Mouse (Mus musculus) ES-Bruce4 (cell line): ENCODE measurements around the gene Rab5if. TPM values are rescaled to one million over a fixed set of nuclear protein-coding genes. Genes with fewer than 3 reads are reported as not detected.

ENCODE experiments used
- H3K27ac ChIP-seq: 2 replicates; pipeline ENCODE4 v1.5.1; 2012; ENCODE audit warnings: low read length, inconsistent platforms; ENCODE audit not compliant: insufficient read depth
- H3K27me3 ChIP-seq: 2 replicates; pipeline ENCODE4 v1.6.1; 2012; ENCODE audit warnings: mild to moderate bottlenecking, low read length, inconsistent platforms; ENCODE audit not compliant: control insufficient read depth, poor library complexity, insufficient read depth, severe bottlenecking
- H3K36me3 ChIP-seq: 2 replicates; pipeline ENCODE4 v1.6.1; 2012; ENCODE audit warnings: inconsistent platforms, mild to moderate bottlenecking, low read length, moderate library complexity; ENCODE audit not compliant: control insufficient read depth, poor library complexity, insufficient read depth, severe bottlenecking
- H3K4me1 ChIP-seq: one replicate; pipeline ENCODE4 v1.8.1; 2011; ENCODE audit warnings: low read length; ENCODE audit not compliant: control insufficient read depth, insufficient read depth
- H3K4me3 ChIP-seq: 2 replicates; pipeline ENCODE4 v1.5.1; 2011; ENCODE audit warnings: low read depth, mild to moderate bottlenecking, low read length
- H3K9ac ChIP-seq: 2 replicates; pipeline ENCODE4 v1.6.1; 2012; ENCODE audit warnings: low read depth, mild to moderate bottlenecking, inconsistent platforms; ENCODE audit not compliant: poor library complexity, severe bottlenecking
- H3K9me3 ChIP-seq: replicated peaks from 2 replicates; pipeline ENCODE4 v1.6.1; 2012; ENCODE audit warnings: mild to moderate bottlenecking, low read length, inconsistent platforms; ENCODE audit not compliant: control insufficient read depth, poor library complexity, insufficient read depth, severe bottlenecking
- CTCF ChIP-seq: IDR thresholded peaks from one replicate; pipeline ENCODE4 v1.8.1; 2011; ENCODE audit warnings: low read depth, low read length
- EP300 ChIP-seq: IDR thresholded peaks from 2 replicates; pipeline ENCODE4 v1.6.1; 2011; ENCODE audit warnings: low read depth, low read length; ENCODE audit not compliant: insufficient read depth
- POLR2A ChIP-seq: IDR thresholded peaks from one replicate; pipeline ENCODE4 v1.8.1; 2011; ENCODE audit warnings: low read length; ENCODE audit not compliant: insufficient read depth
- polyA plus RNA-seq: library from polyadenylated mRNA; stranded (reverse); fragments of >200 nt; gene quantifications from 2 replicates; pipeline ENCODE4 v1.2.4, GENCODE M21; 2011; ENCODE audit warnings: low read depth; ENCODE audit not compliant: missing spikeins, insufficient read depth, insufficient read length

Gene Rab5if
- polyA plus RNA-seq, 1 experiment, result 98.2 TPM

DNA sequence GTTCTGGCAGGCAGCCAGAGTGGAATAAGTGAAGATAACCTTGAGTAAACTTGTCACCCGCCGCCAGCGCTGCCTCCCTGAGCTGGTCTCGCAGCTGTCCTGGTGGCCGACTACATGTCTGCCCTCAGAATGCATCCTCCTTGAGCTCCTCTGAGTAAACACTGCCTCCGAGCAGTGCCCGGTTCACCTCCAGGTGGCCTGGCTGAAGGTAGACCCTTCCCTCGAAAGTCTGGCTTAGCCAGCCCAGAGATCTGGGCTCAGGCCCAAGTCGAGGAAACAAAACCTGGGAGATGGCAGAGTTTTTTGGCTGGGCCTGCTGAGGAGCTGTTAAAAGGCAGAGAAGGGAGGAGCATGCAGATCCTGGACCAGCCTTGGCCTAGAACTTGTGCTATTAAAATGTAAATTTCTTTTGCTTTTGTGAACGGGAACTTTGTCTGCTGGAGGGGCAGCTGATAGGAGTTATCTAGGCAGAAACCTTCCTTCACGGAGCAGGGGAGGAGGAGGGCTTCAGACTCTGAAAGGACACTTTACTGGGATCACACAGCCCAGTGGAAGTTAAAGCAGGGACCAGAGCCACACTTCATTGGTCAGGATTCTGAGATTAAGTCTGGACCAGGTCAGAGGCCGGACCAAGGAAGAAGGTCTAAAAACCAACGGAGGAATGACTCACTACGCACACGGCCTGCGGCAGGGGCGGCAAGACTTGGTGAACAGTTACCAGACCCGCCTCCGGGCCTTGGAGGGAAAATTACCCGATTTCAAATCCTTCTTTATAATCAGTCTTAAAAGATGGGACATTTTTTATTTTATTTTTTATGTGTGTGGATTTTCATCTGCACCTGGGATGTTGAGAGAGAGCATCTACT is 20.9 kb upstream of the Rab5if start:
- peaks cover 6% of the 10 kb centered on the region for H3K36me3 ChIP-seq
- no peaks in the 10 kb centered on the region for H3K27me3 ChIP-seq
- H3K4me3 ChIP-seq, result peak overlapping the region; percentile 69
- peak overlapping the region; percentile 93 for H3K27ac ChIP-seq
- H3K4me1 ChIP-seq, result peaks cover 4% of the 10 kb centered on the region
- peak overlapping the region; percentile 90 for H3K9ac ChIP-seq
- no peaks in the 10 kb centered on the region for H3K9me3 ChIP-seq
- no peak for TF ChIP-seq POLR2A
- TF ChIP-seq EP300, result 0 out of 2 replicates have a peak, but pooled peaks have one; percentile 7
- TF ChIP-seq CTCF, result no peak

DNA sequence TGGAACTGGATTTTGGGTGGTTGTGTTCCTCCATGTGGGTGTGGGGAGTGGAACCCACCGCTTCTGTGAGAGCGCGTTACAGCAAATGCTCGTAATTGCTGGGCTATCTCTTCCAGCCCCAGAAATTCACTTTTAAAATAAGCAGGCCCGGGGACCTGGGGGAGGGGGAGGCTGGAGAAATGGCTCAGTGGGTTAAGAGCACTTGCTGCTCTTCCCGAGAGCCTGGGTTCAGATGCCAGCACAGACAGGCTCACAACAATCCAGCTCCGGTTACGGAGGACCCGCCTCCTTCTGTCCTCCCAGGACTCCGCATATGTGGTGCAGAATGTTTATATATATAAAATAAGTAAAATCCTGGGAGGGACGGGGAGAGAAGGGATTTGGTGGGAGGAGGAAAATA is 20.2 kb upstream of the Rab5if start:
- Histone ChIP-seq H3K4me3 (peak overlapping the region; percentile 69), H3K4me1 (peaks cover 4% of the 10 kb centered on the region), H3K27me3 (no peaks in the 10 kb centered on the region), H3K27ac (peak overlapping the region; percentile 93), H3K9ac (peak overlapping the region; percentile 90), H3K36me3 (peaks cover 6% of the 10 kb centered on the region), H3K9me3 (no peaks in the 10 kb centered on the region)
- TF ChIP-seq CTCF (no peak), POLR2A (no peak), EP300 (no peak)

DNA sequence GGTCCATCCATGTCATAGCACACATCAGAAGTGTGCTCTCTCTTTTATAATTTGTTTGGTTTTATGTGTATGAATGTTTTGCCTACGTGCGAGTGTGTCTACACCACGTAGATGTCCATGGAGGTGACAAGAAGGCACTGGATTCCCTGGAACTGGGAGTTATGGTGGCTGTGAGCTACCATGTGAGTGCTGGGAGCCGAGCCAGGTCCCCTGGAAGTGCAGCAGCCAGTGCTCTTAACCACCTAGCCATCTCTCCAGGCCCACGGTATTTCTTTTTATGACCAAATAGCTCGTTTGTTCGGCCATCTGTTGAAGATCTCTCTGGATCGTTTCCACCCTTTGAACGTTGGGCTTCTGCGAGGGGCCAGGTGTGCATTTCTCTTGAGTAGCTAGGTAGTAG is 19.6 kb upstream of the Rab5if start:
- H3K27me3 ChIP-seq, result no peaks in the 10 kb centered on the region
- peaks cover 5% of the 10 kb centered on the region for H3K36me3 ChIP-seq
- H3K27ac ChIP-seq, result no peak overlapping the region; the same call in 1 of the 2 replicates
- H3K9me3 ChIP-seq, result no peaks in the 10 kb centered on the region
- TF ChIP-seq CTCF (no peak), EP300 (no peak), POLR2A (no peak)
- H3K4me3 ChIP-seq, result peak overlapping the region; percentile 15
- H3K4me1 ChIP-seq, result peaks cover 8% of the 10 kb centered on the region
- peak overlapping the region; percentile 7; the same call in 1 of the 2 replicates for H3K9ac ChIP-seq

DNA sequence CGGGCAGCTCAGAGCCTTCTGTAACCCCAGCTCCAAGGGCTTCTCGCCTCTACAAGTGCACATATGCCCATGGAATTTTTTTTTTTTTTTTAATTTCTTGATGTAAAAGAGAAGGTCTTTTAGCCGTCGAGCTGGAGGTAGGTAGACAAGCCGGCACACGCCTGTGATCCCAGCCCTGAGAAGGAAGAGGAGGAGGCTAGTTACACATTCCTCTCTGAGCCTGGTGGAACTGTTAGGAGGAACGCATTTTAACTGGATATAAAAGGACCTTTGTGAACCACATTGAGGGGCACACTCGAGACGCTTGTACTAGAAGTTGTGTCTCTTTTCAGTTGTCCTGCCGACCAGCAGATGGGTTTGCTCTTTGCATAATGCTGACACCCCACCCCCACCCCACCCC is 18.2 kb upstream of the Rab5if start:
- H3K9ac ChIP-seq, result peak overlapping the region; percentile 24
- no peaks in the 10 kb centered on the region for H3K9me3 ChIP-seq
- peak overlapping the region; percentile 30 for H3K27ac ChIP-seq
- TF ChIP-seq EP300, result no peak
- TF ChIP-seq CTCF, result no peak
- no peak for TF ChIP-seq POLR2A
- H3K27me3 ChIP-seq, result no peaks in the 10 kb centered on the region
- peak overlapping the region; percentile 1; the same call in 1 of the 2 replicates for H3K4me3 ChIP-seq
- H3K4me1 ChIP-seq, result peaks cover 8% of the 10 kb centered on the region
- peaks cover 10% of the 10 kb centered on the region for H3K36me3 ChIP-seq

DNA sequence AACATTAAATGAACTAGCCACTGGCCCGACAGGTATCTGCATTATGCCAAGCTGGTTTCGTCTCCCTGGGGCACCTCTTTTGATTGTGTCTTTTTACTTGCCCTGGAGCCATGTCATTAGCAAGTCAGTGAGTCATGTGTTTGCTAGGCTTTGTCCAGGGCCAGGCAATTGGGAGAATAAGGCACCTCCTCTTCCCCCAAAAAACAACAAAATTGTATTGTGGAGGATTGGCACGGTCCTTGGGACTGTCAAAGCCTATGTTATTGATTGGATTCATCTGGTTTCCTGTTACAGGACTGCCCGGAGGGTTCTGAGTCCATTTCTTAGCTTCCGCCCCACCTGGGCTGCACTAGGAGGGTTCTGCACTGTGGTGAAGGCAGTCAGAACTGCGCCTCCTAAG is 15.3 kb upstream of the Rab5if start:
- Histone ChIP-seq H3K4me3 (no peak overlapping the region), H3K27me3 (no peaks in the 10 kb centered on the region), H3K4me1 (peaks cover 8% of the 10 kb centered on the region), H3K27ac (peak overlapping the region; percentile 10; the same call in 1 of the 2 replicates), H3K9ac (no peak overlapping the region), H3K9me3 (no peaks in the 10 kb centered on the region), H3K36me3 (peaks cover 26% of the 10 kb centered on the region)
- TF ChIP-seq CTCF (no peak), POLR2A (no peak), EP300 (0 out of 2 replicates have a peak, but pooled peaks have one; percentile 28)

DNA sequence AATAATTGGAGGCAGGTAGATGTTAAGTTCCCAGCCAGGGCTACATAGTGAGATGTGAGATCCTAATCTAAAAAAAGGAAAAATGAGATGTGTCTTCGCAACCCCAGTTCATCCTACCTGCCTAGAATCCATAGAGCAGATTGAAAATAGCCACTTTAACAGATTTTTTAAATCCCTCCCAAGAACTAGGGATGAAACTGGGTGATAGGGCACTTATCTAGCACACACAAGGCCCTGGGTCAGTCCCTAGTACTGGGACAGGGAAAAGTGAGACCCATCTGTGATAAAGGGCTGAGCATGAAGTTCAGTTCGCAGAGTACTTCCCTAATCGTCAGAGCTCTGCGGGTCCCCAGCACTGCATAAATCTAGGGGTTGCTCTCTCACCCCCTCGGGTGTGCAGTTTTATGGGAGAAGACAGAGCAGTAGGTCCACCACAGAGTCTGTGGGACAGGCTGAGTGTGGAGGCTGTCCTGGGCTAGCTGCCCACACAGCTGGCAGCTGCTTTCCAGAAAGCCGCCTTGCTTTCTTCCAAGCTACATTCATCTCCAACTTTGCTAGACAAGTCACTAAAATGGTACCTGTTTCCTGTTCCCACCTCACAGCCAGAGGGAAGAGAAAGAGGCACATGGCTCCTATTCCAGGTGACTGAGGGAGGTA is 14.3 kb upstream of the Rab5if start:
- H3K9me3 ChIP-seq, result no peaks in the 10 kb centered on the region
- H3K27me3 ChIP-seq, result no peaks in the 10 kb centered on the region
- no peak overlapping the region for H3K9ac ChIP-seq
- H3K4me1 ChIP-seq, result peaks cover 8% of the 10 kb centered on the region
- TF ChIP-seq EP300 (no peak), POLR2A (no peak)
- H3K4me3 ChIP-seq, result no peak overlapping the region
- no peak overlapping the region for H3K27ac ChIP-seq
- peaks cover 26% of the 10 kb centered on the region for H3K36me3 ChIP-seq
